Mouse (Mus musculus) gastrocnemius, postnatal 10 days (tissue): Measurements from ENCODE around the gene Dlg2. TPM values are rescaled to one million over a fixed set of nuclear protein-coding genes. Genes with fewer than 3 reads are reported as not detected.

ENCODE experiments used
- DNase-seq: peaks from one replicate; pipeline ENCODE4 v3.0.0; 2021; ENCODE audit warnings: mixed read lengths
- total RNA-seq, 2 experiments: library from RNA; stranded (reverse); gene quantifications; 2 replicates each; pipeline ENCODE4 v1.2.3; 2021

The Dlg2 gene
- total RNA-seq, 2 experiments from 2014 or later = 1.8 to 3.4 TPM

GRCm38 (mm10) chr7:92189149-92189548 lies 1712.7 kb downstream of the Dlg2 start:
- no peak for DNase-seq

- no peak for DNase-seq
Measured at GRCm38 (mm10) chr7:92196004-92196403, 1719.5 kb downstream of the Dlg2 start.

GRCm38 (mm10) chr7:92197621-92198020 lies 1721.1 kb downstream of the Dlg2 start:
- DNase-seq = no peak

- no peak for DNase-seq
Measured at GRCm38 (mm10) chr7:92199131-92199530, 1722.7 kb downstream of the Dlg2 start.

- DNase-seq = no peak
Measured at GRCm38 (mm10) chr7:92210701-92211100, 1734.2 kb downstream of the Dlg2 start.

GRCm38 (mm10) chr7:92213751-92214150 lies 1737.3 kb downstream of the Dlg2 start:
- no peak for DNase-seq

- no peak for DNase-seq
Measured at GRCm38 (mm10) chr7:92218171-92218570, 1741.7 kb downstream of the Dlg2 start.

GRCm38 (mm10) chr7:92220619-92221018 lies 1744.1 kb downstream of the Dlg2 start:
- DNase-seq = no peak

- no peak for DNase-seq
Measured at GRCm38 (mm10) chr7:92234476-92235202, 1758.2 kb downstream of the Dlg2 start.

GRCm38 (mm10) chr7:92235541-92236031 lies 1759.1 kb downstream of the Dlg2 start:
- DNase-seq = no peak

GRCm38 (mm10) chr7:92240908-92241307 lies 1764.4 kb downstream of the Dlg2 start:
- no peak for DNase-seq

GRCm38 (mm10) chr7:92247594-92247993 lies 1771.1 kb downstream of the Dlg2 start:
- no peak for DNase-seq

GRCm38 (mm10) chr7:92248619-92249018 lies 1772.1 kb downstream of the Dlg2 start:
- no peak for DNase-seq

- DNase-seq = no peak
Measured at GRCm38 (mm10) chr7:92258148-92258547, 1781.7 kb downstream of the Dlg2 start.

- no peak for DNase-seq
Measured at GRCm38 (mm10) chr7:92258701-92259100, 1782.2 kb downstream of the Dlg2 start.

- DNase-seq = no peak
Measured at GRCm38 (mm10) chr7:92264325-92264724, 1787.9 kb downstream of the Dlg2 start.

- DNase-seq = no peak
Measured at GRCm38 (mm10) chr7:92264964-92265363, 1788.5 kb downstream of the Dlg2 start.

- DNase-seq = no peak
Measured at GRCm38 (mm10) chr7:92275353-92275752, 1798.9 kb downstream of the Dlg2 start.

- no peak for DNase-seq
Measured at GRCm38 (mm10) chr7:92277629-92278028, 1801.2 kb downstream of the Dlg2 start.

- no peak for DNase-seq
Measured at GRCm38 (mm10) chr7:92280925-92281324, 1804.5 kb downstream of the Dlg2 start.

- no peak for DNase-seq
Measured at GRCm38 (mm10) chr7:92287058-92287457, 1810.6 kb downstream of the Dlg2 start.

- no peak for DNase-seq
Measured at GRCm38 (mm10) chr7:92288814-92289213, 1812.3 kb downstream of the Dlg2 start.

GRCm38 (mm10) chr7:92292918-92293518 lies 1816.5 kb downstream of the Dlg2 start:
- DNase-seq = no peak

GRCm38 (mm10) chr7:92301046-92301445 lies 1824.6 kb downstream of the Dlg2 start:
- no peak for DNase-seq
